Mouse (Mus musculus): ENCODE data around the gene Chd3. TPM values are rescaled to one million over a fixed set of nuclear protein-coding genes. Genes with fewer than 3 reads are reported as not detected.

Gene Chd3
- total and polyA plus RNA-seq, 3 experiments: 31.9 to 92.0 (median 66.4) TPM

GRCm38 (mm10) chr11:69399201-69400082 lies 30.2 kb upstream of the Chd3 start:
- H3K9me3 ChIP-seq (replicated peaks; ENCODE audit: low read length): no peaks in the 10 kb centered on the region
- H3K36me3 ChIP-seq (replicated peaks in 1 of 2; ENCODE audit: control insufficient read depth in 1 of 2, insufficient read depth in 1 of 2, low read length in 1 of 2): peaks cover 48 to 63% of the 10 kb centered on the region in 2 experiments
- H3K4me3 ChIP-seq (replicated peaks in 1 of 3; ENCODE audit: low read depth in 2 of 3, low read length in 2 of 3, poor library complexity in 1 of 3): no peak overlapping the region
- peaks cover 10% of the 10 kb centered on the region; the same call in 1 of the 2 replicates for H3K79me2 ChIP-seq (replicated peaks; ENCODE audit: control insufficient read depth, extremely low read depth, insufficient read depth, poor library complexity, severe bottlenecking)
- no peak for DNase-seq (ENCODE audit: extremely low read depth)
- H3K4me1 ChIP-seq (ENCODE audit: control insufficient read depth in 1 of 2, insufficient read depth in 2 of 2): peaks cover 5 to 17% of the 10 kb centered on the region in 2 experiments; a peak in 2 of 4 replicates
- no peak overlapping the region for H3K4me2 ChIP-seq (ENCODE audit: insufficient read depth, low read depth, poor library complexity, severe bottlenecking)
- TF ChIP-seq RCOR1 (conservative IDR thresholded peaks at IDR 0.05; ENCODE audit: low read depth, low read length) (no peak), USF1 (IDR thresholded peaks at IDR 0.05; ENCODE audit: low read depth, low read length) (no peak), JUND (conservative IDR thresholded peaks at IDR 0.05; ENCODE audit: low read depth, low read length) (no peak), EP300 (IDR thresholded peaks at IDR 0.05; ENCODE audit: low read length) (no peak), MXI1 (IDR thresholded peaks at IDR 0.05; ENCODE audit: low read depth, low read length) (no peak), USF2 (conservative IDR thresholded peaks at IDR 0.05; ENCODE audit: low read depth, low read length) (no peak), ZMIZ1 (IDR thresholded peaks at IDR 0.05; ENCODE audit: low read depth, low read length) (no peak), MAFK (IDR thresholded peaks at IDR 0.05; ENCODE audit: insufficient replicate concordance, low read length) (no peak), E2F4 (IDR thresholded peaks at IDR 0.05; ENCODE audit: insufficient replicate concordance, low read depth, low read length) (no peak), ZC3H11A (IDR thresholded peaks at IDR 0.05; ENCODE audit: low read depth, low read length) (no peak), BHLHE40 (IDR thresholded peaks at IDR 0.05; ENCODE audit: low read depth, low read length) (no peak), HCFC1 (IDR thresholded peaks at IDR 0.05; ENCODE audit: low read depth, low read length) (no peak), IRF4 (IDR thresholded peaks at IDR 0.05; ENCODE audit: low read depth, low read length) (no peak), ZNF384 (IDR thresholded peaks at IDR 0.05; ENCODE audit: low read depth, low read length) (no peak), MAX (IDR thresholded peaks at IDR 0.05; ENCODE audit: low read length) (no peak), POLR2A (IDR thresholded peaks at IDR 0.05; ENCODE audit: low read depth, low read length) (no peak), NRF1 (IDR thresholded peaks at IDR 0.05; ENCODE audit: low read depth, low read length) (no peak), JUN (IDR thresholded peaks at IDR 0.05; ENCODE audit: insufficient read depth, low read depth, low read length) (no peak)
- no peak overlapping the region for H3K27ac ChIP-seq (ENCODE audit: insufficient read depth, low read depth)
- in situ Hi-C loops (cut with MboI; ENCODE audit: low pct_ligation_motif_present, low pct_unique_long_range_greater_than_20kb, low sequenced_read_pairs): loop anchor here (5.0 to 10.0 kb wide), 3 partner anchors 33 to 132 kb away; no protein-coding TSS in a partner anchor
- dilution Hi-C loops (cut with MboI; ENCODE audit: extremely low pct_ligation_motif_present, extremely low pct_unique_long_range_greater_than_20kb, low sequenced_read_pairs): no loop called here
- no peak overlapping the region for H3K9ac ChIP-seq (ENCODE audit: insufficient read depth, low read depth)
- H3K27me3 ChIP-seq (replicated peaks): no peaks in the 10 kb centered on the region

All from CH12.LX (cell line).